Mouse (Mus musculus) CH12.LX (cell line): Measurements from ENCODE around the gene Cox5b. TPM values are rescaled to one million over a fixed set of nuclear protein-coding genes. Genes with fewer than 3 reads are reported as not detected.

ENCODE experiments used
- DNase-seq: peaks from one replicate; pipeline ENCODE4 v3.0.0-alpha.2; 2013; ENCODE audit errors: extremely low read depth
- H3K27ac ChIP-seq: 2 replicates; pipeline ENCODE4 v1.5.1; 2012; ENCODE audit warnings: low read depth, mild to moderate bottlenecking, control low read depth, moderate library complexity; ENCODE audit not compliant: insufficient read depth
- H3K27me3 ChIP-seq: replicated peaks from 2 replicates; pipeline ENCODE3; 2012; ENCODE audit warnings: inconsistent platforms
- H3K36me3 ChIP-seq, 2 experiments: replicated peaks in 1 of 2; 2 replicates each; pipeline versions ENCODE3 to v1.6.1; 2012; ENCODE audit warnings: inconsistent platforms in 1 of 2, low read length in 1 of 2, mild to moderate bottlenecking in 1 of 2, mixed read lengths in 1 of 2, moderate library complexity in 1 of 2; ENCODE audit not compliant: control insufficient read depth in 1 of 2, insufficient read depth in 1 of 2
- H3K4me1 ChIP-seq, 2 experiments: 2 replicates each; pipeline ENCODE4 v1.6.1; 2012; ENCODE audit warnings: inconsistent platforms in 1 of 2, moderate library complexity in 1 of 2; ENCODE audit not compliant: insufficient read depth in 2 of 2, control insufficient read depth in 1 of 2
- H3K4me2 ChIP-seq: 2 replicates; pipeline ENCODE4 v1.6.1; 2012; ENCODE audit warnings: low read depth, mild to moderate bottlenecking, control low read depth; ENCODE audit not compliant: poor library complexity, insufficient read depth, severe bottlenecking
- H3K4me3 ChIP-seq, 3 experiments: fragments of 150-350 bp in 1 of 3; sonication (generic) in 1 of 3; replicated peaks in 1 of 3; 2 replicates each; pipeline versions ENCODE3 to v1.5.1; 2011 to 2012; ENCODE audit warnings: low read depth in 2 of 3, low read length in 2 of 3, mild to moderate bottlenecking in 2 of 3, moderate library complexity in 2 of 3, control low read depth in 1 of 3, improper control_type of control experiment in 1 of 3, inconsistent platforms in 1 of 3, mixed read lengths in 1 of 3; ENCODE audit not compliant: poor library complexity in 1 of 3
- H3K79me2 ChIP-seq: replicated peaks from 2 replicates; pipeline ENCODE4 v1.6.1; 2012; ENCODE audit warnings: mild to moderate bottlenecking, moderate library complexity; ENCODE audit not compliant: control insufficient read depth, poor library complexity, insufficient read depth, severe bottlenecking; ENCODE audit errors: extremely low read depth
- H3K9ac ChIP-seq: 2 replicates; pipeline ENCODE4 v1.6.1; 2012; ENCODE audit warnings: low read depth, mild to moderate bottlenecking, control low read depth, moderate library complexity; ENCODE audit not compliant: insufficient read depth
- H3K9me3 ChIP-seq: replicated peaks from 2 replicates; pipeline ENCODE3; 2012; ENCODE audit warnings: low read length, inconsistent platforms, mixed read lengths
- BHLHE40 ChIP-seq: IDR thresholded peaks from 2 replicates; pipeline ENCODE4 v1.6.1; 2011; ENCODE audit warnings: mild to moderate bottlenecking, low read depth, low read length, improper control_type of control experiment
- CTCF ChIP-seq, 2 experiments: IDR thresholded peaks in 1 of 2; conservative IDR thresholded peaks in 1 of 2; 2 replicates each; pipeline ENCODE4 v1.5.1; 2011 to 2012; ENCODE audit warnings: low read depth in 2 of 2, low read length in 2 of 2, improper control_type of control experiment in 1 of 2, inconsistent platforms in 1 of 2, mild to moderate bottlenecking in 1 of 2, moderate library complexity in 1 of 2
- ETS1 ChIP-seq: conservative IDR thresholded peaks from 2 replicates; pipeline ENCODE4 v1.6.1; 2012; ENCODE audit warnings: low read depth, mild to moderate bottlenecking, inconsistent platforms, low read length, improper control_type of control experiment, moderate library complexity
- MAZ ChIP-seq: IDR thresholded peaks from 2 replicates; pipeline ENCODE4 v1.6.1; 2012; ENCODE audit warnings: low read depth, mild to moderate bottlenecking, inconsistent platforms, low read length, improper control_type of control experiment, moderate library complexity
- MYC ChIP-seq: IDR thresholded peaks from 2 replicates; pipeline ENCODE4 v1.6.1; 2011; ENCODE audit warnings: low read depth, mild to moderate bottlenecking, improper control_type of control experiment, low read length
- NELFE ChIP-seq: IDR thresholded peaks from 2 replicates; pipeline ENCODE4 v1.6.1; 2011; ENCODE audit warnings: low read depth, low read length, improper control_type of control experiment
- NRF1 ChIP-seq: IDR thresholded peaks from 2 replicates; pipeline ENCODE4 v1.6.1; 2014; ENCODE audit warnings: low read depth, mild to moderate bottlenecking, inconsistent platforms, low read length, improper control_type of control experiment, moderate library complexity
- RAD21 ChIP-seq: IDR thresholded peaks from 2 replicates; pipeline ENCODE4 v1.6.1; 2011; ENCODE audit warnings: low read depth, mild to moderate bottlenecking, low read length, improper control_type of control experiment, moderate library complexity
- SMC3 ChIP-seq: IDR thresholded peaks from 2 replicates; pipeline ENCODE4 v1.6.1; 2011; ENCODE audit warnings: low read depth, low read length, improper control_type of control experiment
- TCF12 ChIP-seq: IDR thresholded peaks from 2 replicates; pipeline ENCODE4 v1.6.1; 2014; ENCODE audit warnings: low read depth, mild to moderate bottlenecking, inconsistent platforms, low read length, improper control_type of control experiment
- USF2 ChIP-seq: conservative IDR thresholded peaks from 2 replicates; pipeline ENCODE4 v1.6.1; 2011; ENCODE audit warnings: low read depth, low read length, improper control_type of control experiment
- ZMIZ1 ChIP-seq: IDR thresholded peaks from 2 replicates; pipeline ENCODE4 v1.6.1; 2012; ENCODE audit warnings: low read depth, mild to moderate bottlenecking, inconsistent platforms, low read length, improper control_type of control experiment
- dilution Hi-C: fragments of 300-500 bp; cut with MboI; formaldehyde crosslinking; loops from 2 replicates; pipeline ENCODE4 v1.14.3; 2020; ENCODE audit warnings: low sequenced_read_pairs; ENCODE audit not compliant: extremely low pct_unique_long_range_greater_than_20kb, extremely low pct_ligation_motif_present
- in situ Hi-C: fragments of 300-500 bp; cut with MboI; formaldehyde crosslinking; loops from 3 replicates; pipeline ENCODE4 v1.14.3; 2019; ENCODE audit warnings: low sequenced_read_pairs, low pct_ligation_motif_present, low pct_unique_long_range_greater_than_20kb, mixed read lengths
- polyA plus RNA-seq: library from polyadenylated mRNA; unstranded; fragments of >175 nt; gene quantifications from 2 replicates; pipeline ENCODE4 v1.2.1, GENCODE M21; 2012; ENCODE audit warnings: low read depth; ENCODE audit not compliant: insufficient read length
- total RNA-seq, 2 experiments: library from RNA; depleted of rRNA; stranded (reverse); fragments of 300-350 nt in 1 of 2; fragments of >200 nt in 1 of 2; gene quantifications; 2 replicates each; pipeline ENCODE4 v1.2.3; 2012 to 2014

Cox5b gene
- total and polyA plus RNA-seq, 3 experiments: 448 to 599 (median 504) TPM

GRCm38 (mm10) chr1:36658621-36659399 is 32.4 kb upstream of the Cox5b start:
- H3K9ac ChIP-seq: no peak overlapping the region
- no peaks in the 10 kb centered on the region for H3K27me3 ChIP-seq
- H3K36me3 ChIP-seq: no peaks in the 10 kb centered on the region
- DNase-seq: peak; percentile 38
- dilution Hi-C loops: no loop called here
- H3K27ac ChIP-seq: no peak overlapping the region
- TF ChIP-seq TCF12: 0 out of 2 replicates have a peak, but pooled peaks have one; percentile 61
- TF ChIP-seq NRF1: no peak
- peak; percentile 44; the same call in 1 of the 2 replicates for TF ChIP-seq MYC
- peak; percentile 36 for TF ChIP-seq BHLHE40
- TF ChIP-seq ETS1: peak; percentile 59
- TF ChIP-seq USF2: no peak
- no peak overlapping the region for H3K4me3 ChIP-seq
- H3K4me2 ChIP-seq: no peak overlapping the region
- no peaks in the 10 kb centered on the region for H3K9me3 ChIP-seq
- in situ Hi-C loops: no loop called here
- H3K79me2 ChIP-seq: no peaks in the 10 kb centered on the region
- peaks cover 13 to 22% of the 10 kb centered on the region in 2 experiments for H3K4me1 ChIP-seq

GRCm38 (mm10) chr1:36664457-36664856 is 26.8 kb upstream of the Cox5b start:
- dilution Hi-C loops (no loop called here), in situ Hi-C loops (no loop called here)
- Histone ChIP-seq H3K36me3 (no peaks in the 10 kb centered on the region), H3K4me2 (no peak overlapping the region), H3K9ac (no peak overlapping the region), H3K4me1 (peaks cover 11 to 19% of the 10 kb centered on the region in 2 experiments), H3K27ac (no peak overlapping the region), H3K9me3 (no peaks in the 10 kb centered on the region), H3K4me3 (no peak overlapping the region), H3K27me3 (no peaks in the 10 kb centered on the region), H3K79me2 (no peaks in the 10 kb centered on the region)
- no peak for TF ChIP-seq BHLHE40
- no peak for TF ChIP-seq ZMIZ1
- peak; percentile 78 for TF ChIP-seq SMC3
- no peak for TF ChIP-seq NELFE
- TF ChIP-seq MAZ: 0 out of 2 replicates have a peak, but pooled peaks have one; percentile 60
- peak in 1 of 2 experiments; percentile 74; a peak in 2 of 4 replicates for TF ChIP-seq CTCF (conservative IDR thresholded peaks at IDR 0.05 in 1 of 2, IDR thresholded peaks at IDR 0.05 in 1 of 2; ENCODE audit: low read depth in 2 of 2, low read length in 2 of 2)
- peak; percentile 65 for TF ChIP-seq RAD21
- no peak for TF ChIP-seq TCF12
- peak; percentile 19 for DNase-seq
